Mouse (Mus musculus) stomach, embryonic 15.5 days (tissue): Measurements from ENCODE around the gene 1110008L16Rik. TPM values are rescaled to one million over a fixed set of nuclear protein-coding genes. Genes with fewer than 3 reads are reported as not detected.
"Not testable (repeated sequence)": the region's sequence is repeated elsewhere in the genome, so short reads cannot be mapped to it uniquely, and the experiment has no call there.

Source experiments
- ATAC-seq: fragments of 200-750 bp; cut with Nextera tagmentation; 2 replicates; pipeline ENCODE4 v1.8.0; 2017; ENCODE audit warnings: low read depth, moderate number of reproducible peaks, moderate TSS enrichment; ENCODE audit not compliant: insufficient read depth, low FRiP score
- H3K27ac ChIP-seq: fragments of 300-500 bp; sonication (generic); 2 replicates; pipeline ENCODE4 v1.5.1; 2015; ENCODE audit warnings: mild to moderate bottlenecking, inconsistent platforms
- H3K27me3 ChIP-seq: fragments of 300-500 bp; sonication (generic); replicated peaks from 2 replicates; pipeline ENCODE4 v1.6.1; 2015; ENCODE audit warnings: inconsistent platforms
- H3K36me3 ChIP-seq: fragments of 300-500 bp; sonication (generic); 2 replicates; pipeline ENCODE4 v1.6.1; 2015; ENCODE audit warnings: inconsistent platforms
- H3K4me1 ChIP-seq: fragments of 300-500 bp; sonication (generic); 2 replicates; pipeline ENCODE4 v1.6.1; 2015; ENCODE audit warnings: inconsistent platforms
- H3K4me2 ChIP-seq: fragments of 300-500 bp; sonication (generic); 2 replicates; pipeline ENCODE4 v1.6.1; 2015; ENCODE audit warnings: mild to moderate bottlenecking, inconsistent platforms
- H3K4me3 ChIP-seq: fragments of 300-500 bp; sonication (generic); replicated peaks from 2 replicates; pipeline ENCODE4 v1.5.1; 2015; ENCODE audit warnings: inconsistent platforms
- H3K9ac ChIP-seq: fragments of 300-500 bp; sonication (generic); 2 replicates; pipeline ENCODE4 v1.6.1; 2015; ENCODE audit warnings: inconsistent platforms
- H3K9me3 ChIP-seq: fragments of 300-500 bp; sonication (generic); 2 replicates; pipeline ENCODE4 v1.6.1; 2016; ENCODE audit warnings: inconsistent platforms
- WGBS: fragments of 180-500 bp; shearing (Covaris S2); methylation state at CpG from one replicate; pipeline ENCODE4 v1.1.7; 2015; 5-methylcytosine and 5-hydroxymethylcytosine counted together
- polyA plus RNA-seq: library from polyadenylated mRNA; unstranded; fragments of >200 nt; fragmentation: Nextera tagmentation; extraction: Ambion mirVana; gene quantifications from 2 replicates; pipeline ENCODE4 v1.2.1, GENCODE M21; 2015

The 1110008L16Rik gene
- polyA plus RNA-seq, 1 experiment from 2014 or later = 22.2 TPM

- no peaks in the 10 kb centered on the region for H3K27me3 ChIP-seq
- H3K9me3 ChIP-seq = no peaks in the 10 kb centered on the region
- no peaks in the 10 kb centered on the region for H3K36me3 ChIP-seq
- no peak overlapping the region for H3K4me3 ChIP-seq
- no peak overlapping the region for H3K27ac ChIP-seq
- H3K9ac ChIP-seq = no peak overlapping the region
- no peak for ATAC-seq
- H3K4me2 ChIP-seq = no peak overlapping the region
- 0 out of 2 replicates have a peak, but pooled peaks cover 6% of the 10 kb centered on the region for H3K4me1 ChIP-seq
- WGBS = 77% methylated on average over 9 of the region's 9 CpGs
These were observed 87.1 kb downstream of the 1110008L16Rik start for GRCm38 (mm10) chr12:55386456-55386855.

- no peak overlapping the region for H3K4me2 ChIP-seq
- H3K4me1 ChIP-seq = 0 out of 2 replicates have a peak, but pooled peaks cover 6% of the 10 kb centered on the region
- ATAC-seq = no peak
- no peaks in the 10 kb centered on the region for H3K9me3 ChIP-seq
- H3K27me3 ChIP-seq = no peaks in the 10 kb centered on the region
- no peak overlapping the region for H3K9ac ChIP-seq
- 69% methylated on average over 7 of the region's 7 CpGs for WGBS
- H3K4me3 ChIP-seq = no peak overlapping the region
- no peaks in the 10 kb centered on the region for H3K36me3 ChIP-seq
- no peak overlapping the region for H3K27ac ChIP-seq
These were observed 87.9 kb downstream of the 1110008L16Rik start for GRCm38 (mm10) chr12:55387083-55387787.

- no peak; the same call in 1 of the 2 replicates for ATAC-seq
- no peak overlapping the region for H3K9ac ChIP-seq
These were observed 88.5 kb downstream of the 1110008L16Rik start for GRCm38 (mm10) chr12:55387788-55388465.

GRCm38 (mm10) chr12:55388478-55388877 is 89.1 kb downstream of the 1110008L16Rik start:
- no peak for ATAC-seq
- Histone ChIP-seq H3K9ac (no peak overlapping the region), H3K9me3 (no peaks in the 10 kb centered on the region), H3K27ac (peak overlapping the region; percentile 33), H3K27me3 (no peaks in the 10 kb centered on the region), H3K4me1 (0 out of 2 replicates have a peak, but pooled peaks cover 6% of the 10 kb centered on the region), H3K4me3 (no peak overlapping the region), H3K4me2 (no peak overlapping the region), H3K36me3 (no peaks in the 10 kb centered on the region)
- WGBS = 58% methylated on average over 6 of the region's 6 CpGs

More at GRCm38 (mm10) chr12:55387788-55388465, 88.5 kb downstream of the 1110008L16Rik start:
- H3K27ac ChIP-seq = peak overlapping the region; percentile 33
- H3K4me3 ChIP-seq = no peak overlapping the region
- 49% methylated on average over 11 of the region's 11 CpGs for WGBS
- 0 out of 2 replicates have a peak, but pooled peaks cover 6% of the 10 kb centered on the region for H3K4me1 ChIP-seq
- no peaks in the 10 kb centered on the region for H3K9me3 ChIP-seq
- H3K4me2 ChIP-seq = no peak overlapping the region
- no peaks in the 10 kb centered on the region for H3K36me3 ChIP-seq
- no peaks in the 10 kb centered on the region for H3K27me3 ChIP-seq

GRCm38 (mm10) chr12:55389132-55390081 is 90.0 kb downstream of the 1110008L16Rik start:
- H3K9ac ChIP-seq = no peak overlapping the region
- no peaks in the 10 kb centered on the region for H3K9me3 ChIP-seq
- H3K27ac ChIP-seq = 0 out of 2 replicates have a peak overlapping the region, but pooled peaks have one; percentile 21
- no peak for ATAC-seq
- H3K4me2 ChIP-seq = no peak overlapping the region
- H3K4me1 ChIP-seq = 0 out of 2 replicates have a peak, but pooled peaks cover 6% of the 10 kb centered on the region
- WGBS = 67% methylated on average over 17 of the region's 17 CpGs
- H3K36me3 ChIP-seq = no peaks in the 10 kb centered on the region
- no peak overlapping the region for H3K4me3 ChIP-seq
- H3K27me3 ChIP-seq = no peaks in the 10 kb centered on the region

GRCm38 (mm10) chr12:55392120-55392519 is 92.7 kb downstream of the 1110008L16Rik start:
- Histone ChIP-seq H3K27me3 (no peaks in the 10 kb centered on the region), H3K4me1 (0 out of 2 replicates have a peak, but pooled peaks cover 7% of the 10 kb centered on the region), H3K9me3 (no peaks in the 10 kb centered on the region), H3K36me3 (no peaks in the 10 kb centered on the region), H3K4me3 (no peak overlapping the region), H3K27ac (no peak overlapping the region), H3K9ac (no peak overlapping the region), H3K4me2 (no peak overlapping the region)
- no peak for ATAC-seq

GRCm38 (mm10) chr12:55392733-55393577 is 93.6 kb downstream of the 1110008L16Rik start:
- Histone ChIP-seq H3K9ac (no peak overlapping the region), H3K9me3 (no peaks in the 10 kb centered on the region), H3K4me2 (no peak overlapping the region), H3K36me3 (no peaks in the 10 kb centered on the region), H3K27me3 (no peaks in the 10 kb centered on the region), H3K4me1 (peaks cover 8% of the 10 kb centered on the region; the same call in 1 of the 2 replicates), H3K4me3 (no peak overlapping the region), H3K27ac (no peak overlapping the region)
- 71% methylated on average over 11 of the region's 11 CpGs for WGBS
- no peak for ATAC-seq

- not testable (repeated sequence) for H3K27ac ChIP-seq, H3K27me3 ChIP-seq, H3K4me2 ChIP-seq, H3K36me3 ChIP-seq, H3K4me3 ChIP-seq, H3K9me3 ChIP-seq, H3K9ac ChIP-seq, ATAC-seq
- WGBS = 90% methylated on average over 14 of the region's 14 CpGs
- peaks cover 15% of the 10 kb centered on the region; the same call in 1 of the 2 replicates for H3K4me1 ChIP-seq
These were observed 96.2 kb downstream of the 1110008L16Rik start for GRCm38 (mm10) chr12:55395601-55396000.

- no peak for ATAC-seq
- H3K36me3 ChIP-seq = no peaks in the 10 kb centered on the region
- no peaks in the 10 kb centered on the region for H3K9me3 ChIP-seq
- no peak overlapping the region for H3K27ac ChIP-seq
- peaks cover 15% of the 10 kb centered on the region; the same call in 1 of the 2 replicates for H3K4me1 ChIP-seq
- 88% methylated on average over 4 of the region's 4 CpGs for WGBS
- no peaks in the 10 kb centered on the region for H3K27me3 ChIP-seq
- H3K4me2 ChIP-seq = no peak overlapping the region
- H3K4me3 ChIP-seq = no peak overlapping the region
- H3K9ac ChIP-seq = no peak overlapping the region
These were observed 97.2 kb downstream of the 1110008L16Rik start for GRCm38 (mm10) chr12:55396536-55396935.

GRCm38 (mm10) chr12:55397544-55398239 is 98.3 kb downstream of the 1110008L16Rik start:
- Histone ChIP-seq H3K27me3 (no peaks in the 10 kb centered on the region), H3K36me3 (no peaks in the 10 kb centered on the region), H3K9ac (no peak overlapping the region), H3K4me1 (peaks cover 15% of the 10 kb centered on the region; the same call in 1 of the 2 replicates), H3K4me2 (peak overlapping the region; percentile 55), H3K9me3 (no peaks in the 10 kb centered on the region), H3K4me3 (peak overlapping the region; percentile 96), H3K27ac (peak overlapping the region; percentile 91)
- no peak for ATAC-seq
- 52% methylated on average over 9 of the region's 9 CpGs for WGBS
